Mouse (Mus musculus): ENCODE data around the gene Ankrd22.
A peak's percentile ranks its signal among the peaks of the same experiment; 100 is the strongest.

Gene Ankrd22

DNA sequence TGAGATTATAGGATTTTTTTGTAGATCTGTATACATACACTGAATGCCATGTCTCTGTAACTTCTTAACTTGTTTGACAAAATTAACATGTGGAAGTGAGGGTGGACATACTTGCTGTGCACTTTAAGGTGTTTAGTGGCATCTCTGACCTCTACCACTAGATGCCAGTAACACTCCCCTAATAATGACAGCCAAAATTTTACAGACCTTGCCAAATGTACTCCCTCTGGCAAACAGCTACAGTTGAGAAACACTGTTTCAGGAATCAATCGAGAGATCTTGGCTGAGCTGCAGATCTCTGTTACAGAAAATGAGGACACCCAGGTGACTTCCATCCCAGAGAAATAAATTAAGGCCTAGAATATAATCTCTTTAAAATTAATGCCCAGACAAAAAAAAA lies 69.6 kb downstream of the Ankrd22 start:
- DNase-seq (ENCODE audit: inconsistent age in 2 of 2, low spot score in 1 of 2): peak in 1 of 2 experiments; percentile 51

DNA sequence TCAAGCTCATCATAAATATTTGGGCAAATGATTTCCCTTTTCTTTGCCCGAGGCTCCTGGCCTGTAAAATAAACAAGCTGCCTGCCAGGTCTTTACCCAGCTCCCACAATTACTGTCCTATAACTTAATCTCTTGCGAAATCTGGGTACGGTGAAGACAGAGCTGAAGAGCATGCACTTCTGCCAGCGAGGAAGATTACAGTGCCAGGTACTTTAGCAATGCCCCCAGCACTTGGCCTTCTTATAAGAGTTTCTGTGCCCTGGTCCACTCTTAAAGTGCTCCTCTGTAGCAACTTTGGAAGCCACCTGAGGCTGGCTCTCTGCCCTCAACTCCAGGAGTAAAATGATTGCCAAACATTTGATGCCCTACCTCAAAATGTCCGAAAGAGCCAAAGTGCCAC lies 70.5 kb downstream of the Ankrd22 start:
- no peak for DNase-seq (ENCODE audit: inconsistent age in 2 of 2, low spot score in 1 of 2)

DNA sequence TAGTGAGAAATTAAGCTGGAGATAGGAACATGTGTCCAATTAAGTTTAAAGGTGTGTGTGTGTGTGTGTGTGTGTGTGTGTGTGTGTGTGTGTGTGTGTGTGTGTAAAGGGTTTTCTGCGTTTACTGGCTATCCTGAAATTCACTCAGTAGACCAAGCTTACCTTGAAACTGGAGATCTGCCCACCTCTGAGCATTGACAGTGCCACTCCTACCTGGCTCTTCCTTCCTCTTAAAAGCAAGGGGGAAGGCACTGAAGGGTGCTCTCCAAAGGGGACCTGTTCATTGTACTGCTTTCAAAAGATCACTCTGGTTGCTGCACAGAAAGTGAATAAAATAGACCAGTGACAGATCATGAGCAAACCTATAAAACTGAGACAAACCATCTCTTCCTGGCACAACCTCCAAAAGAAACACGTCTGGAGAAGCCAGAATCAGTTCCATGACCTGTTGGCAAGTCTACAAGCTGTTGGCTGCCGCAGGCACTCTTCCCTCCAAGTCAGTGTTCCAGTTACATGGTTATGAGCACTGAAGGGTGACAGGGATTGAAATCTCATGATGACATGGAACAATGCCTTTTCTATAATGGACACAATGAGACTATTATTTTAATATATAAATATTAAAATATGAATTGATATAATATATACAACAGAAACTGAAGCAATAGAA lies 76.7 kb downstream of the Ankrd22 start:
- no peak for DNase-seq (ENCODE audit: inconsistent age in 2 of 2, low spot score in 1 of 2)

DNA sequence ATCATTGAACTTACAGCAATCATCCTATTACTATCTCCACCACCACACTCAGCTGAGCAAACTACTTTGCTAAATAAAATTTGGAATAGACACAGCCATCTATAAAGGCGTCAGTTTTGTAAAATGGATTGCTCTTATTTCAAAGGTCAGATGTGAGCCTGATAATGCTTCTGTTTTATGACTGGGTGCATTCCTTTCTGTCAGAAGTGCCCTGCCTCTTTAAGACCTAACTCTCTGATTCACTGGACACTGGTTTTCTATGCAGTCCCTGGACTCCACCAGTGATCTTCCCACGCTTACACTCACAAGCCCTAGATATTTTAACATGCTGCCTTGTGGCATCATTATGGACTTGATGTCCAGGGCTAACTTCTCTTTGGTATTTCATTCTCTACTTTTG lies 87.7 kb downstream of the Ankrd22 start:
- no peak for DNase-seq (ENCODE audit: inconsistent age in 2 of 2, low spot score in 1 of 2)

DNA sequence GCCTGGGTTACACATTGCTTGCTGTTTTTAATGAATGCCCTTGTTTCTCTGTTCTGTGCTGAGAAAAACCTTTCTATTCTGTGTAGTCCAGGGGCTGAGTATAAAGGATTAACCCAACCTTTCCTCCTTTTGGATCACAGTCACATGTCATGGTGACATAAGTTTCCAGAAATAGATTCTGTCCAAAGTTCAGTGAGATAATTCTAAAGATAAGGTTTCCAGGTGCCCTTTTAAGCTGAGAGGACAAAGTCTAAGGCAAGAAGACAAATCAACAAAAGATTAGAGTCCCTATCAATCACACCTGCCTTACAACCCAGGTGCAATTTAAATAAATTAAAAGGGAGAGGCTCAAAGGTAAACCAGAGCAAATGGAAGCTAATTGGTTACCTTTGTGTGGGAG lies 91.6 kb downstream of the Ankrd22 start:
- no peak for DNase-seq (ENCODE audit: inconsistent age in 2 of 2, low spot score in 1 of 2)

All from adrenal gland, adult (tissue).